Mouse (Mus musculus): ENCODE results near the gene Cfap54.

DNA sequence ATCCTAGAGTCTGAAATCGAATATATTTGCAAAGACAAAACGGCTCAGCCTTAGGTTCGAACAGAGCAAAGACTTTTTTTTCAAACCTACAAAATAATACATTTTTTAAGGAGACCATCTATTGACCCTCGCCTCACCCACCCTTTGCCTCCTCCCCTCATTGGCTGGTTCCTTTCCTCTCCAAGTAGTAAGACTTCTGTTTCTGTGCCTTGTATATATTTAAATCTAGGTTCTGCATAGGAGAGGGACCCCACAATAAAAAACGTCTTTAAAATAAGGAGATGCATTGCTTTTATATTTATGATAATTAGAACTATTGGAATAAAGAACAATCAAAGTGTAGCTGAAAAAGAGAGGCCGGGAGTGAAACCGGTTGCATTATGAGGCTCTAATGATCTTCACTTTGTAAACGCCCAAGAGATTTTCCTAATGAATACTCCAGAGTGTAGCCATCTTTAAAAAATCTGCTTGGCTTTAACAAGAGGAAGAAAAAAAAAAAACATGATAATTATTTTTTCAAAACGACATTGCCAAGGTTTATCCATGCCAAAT lies 48.6 kb upstream of the Cfap54 start:
- no peak for TF ChIP-seq EP300 (IDR thresholded peaks at IDR 0.05; ENCODE audit: low read depth)
- TF ChIP-seq CTCF (IDR thresholded peaks at IDR 0.05; ENCODE audit: low read depth) = no peak

All from liver, postnatal 0 days (tissue).